Mouse (Mus musculus) forebrain, embryonic 14.5 days (tissue): ENCODE data around the gene Ackr2. TPM values are rescaled to one million over a fixed set of nuclear protein-coding genes. Genes with fewer than 3 reads are reported as not detected.

Experiments
- ATAC-seq: fragments of 200-750 bp; cut with Nextera tagmentation; 2 replicates; pipeline ENCODE4 v1.8.0; 2017; ENCODE audit warnings: mild to moderate bottlenecking, moderate library complexity
- DNase-seq: peaks from one replicate; pipeline ENCODE4 v3.0.0-alpha.2; 2015; ENCODE audit warnings: low spot score
- H3K27ac ChIP-seq: fragments of 300-500 bp; sonication (generic); 2 replicates; pipeline ENCODE4 v1.5.1; 2014; ENCODE audit warnings: low read depth, mild to moderate bottlenecking, control low read depth, low read length, moderate library complexity
- H3K27me3 ChIP-seq: fragments of 300-500 bp; sonication (generic); replicated peaks from 2 replicates; pipeline ENCODE4 v1.6.1; 2014; ENCODE audit warnings: low read length, control low read depth, mixed read lengths; ENCODE audit not compliant: control insufficient read depth, insufficient read depth
- H3K36me3 ChIP-seq: fragments of 300-500 bp; sonication (generic); 2 replicates; pipeline ENCODE4 v1.6.1; 2014; ENCODE audit warnings: low read length, control low read depth; ENCODE audit not compliant: control insufficient read depth, insufficient read depth
- H3K4me1 ChIP-seq: fragments of 300-500 bp; sonication (generic); 2 replicates; pipeline ENCODE4 v1.6.1; 2014; ENCODE audit warnings: antibody characterized with exemption, low read length, control low read depth; ENCODE audit not compliant: control insufficient read depth, insufficient read depth
- H3K4me2 ChIP-seq: fragments of 300-500 bp; sonication (generic); 2 replicates; pipeline ENCODE4 v1.6.1; 2014; ENCODE audit warnings: mild to moderate bottlenecking, control low read depth, low read length
- H3K4me3 ChIP-seq: fragments of 300-500 bp; sonication (generic); 2 replicates; pipeline ENCODE4 v1.5.1; 2014; ENCODE audit warnings: low read depth, low read length, control low read depth
- H3K9ac ChIP-seq: fragments of 300-500 bp; sonication (generic); 2 replicates; pipeline ENCODE4 v1.6.1; 2014; ENCODE audit warnings: mild to moderate bottlenecking, low read length, control low read depth, moderate library complexity
- H3K9me3 ChIP-seq: fragments of 300-500 bp; sonication (generic); replicated peaks from 2 replicates; pipeline ENCODE4 v1.6.1; 2016; ENCODE audit warnings: low read length, control low read depth, mixed read lengths; ENCODE audit not compliant: control insufficient read depth
- WGBS: fragments of 180-500 bp; shearing (Covaris S2); extraction: QIAGEN DNeasy Blood & Tissue Kit; methylation state at CpG from one replicate; pipeline ENCODE4 v1.1.7; 2014; 5-methylcytosine and 5-hydroxymethylcytosine counted together
- polyA plus RNA-seq: library from polyadenylated mRNA; unstranded; fragments of >200 nt; fragmentation: Nextera tagmentation; extraction: Ambion mirVana; gene quantifications from 2 replicates; pipeline ENCODE4 v1.2.1, GENCODE M21; 2014

Gene Ackr2
- polyA plus RNA-seq, 1 experiment from 2014 or later = 2.0 TPM

DNA sequence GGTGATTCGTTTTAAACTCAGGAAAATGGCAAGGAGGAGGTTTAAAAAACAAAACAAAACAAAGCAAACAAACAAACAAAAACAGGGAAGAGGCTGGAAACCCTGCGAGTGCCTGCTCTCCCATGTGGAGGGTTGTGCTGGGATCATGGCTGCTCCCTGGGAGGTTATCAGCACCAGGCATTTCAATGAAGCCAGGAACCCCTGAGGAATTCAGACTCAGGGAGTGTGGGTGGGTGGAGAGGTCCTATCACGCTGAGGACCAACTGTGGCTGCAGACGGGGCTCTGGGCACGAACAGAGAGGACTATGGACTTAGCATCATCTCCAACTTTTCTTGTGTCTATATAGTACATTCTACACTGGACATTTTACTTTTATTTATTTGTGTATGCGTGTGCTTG is 1.2 kb downstream of the Ackr2 start:
- no peaks in the 10 kb centered on the region for H3K9me3 ChIP-seq
- no peak overlapping the region for H3K9ac ChIP-seq
- H3K27ac ChIP-seq = no peak overlapping the region
- DNase-seq = no peak
- H3K36me3 ChIP-seq = no peaks in the 10 kb centered on the region
- no peaks in the 10 kb centered on the region for H3K4me1 ChIP-seq
- WGBS = 79% methylated on average over 6 of the region's 6 CpGs
- no peaks in the 10 kb centered on the region for H3K27me3 ChIP-seq
- no peak for ATAC-seq
- no peak overlapping the region for H3K4me2 ChIP-seq
- no peak overlapping the region for H3K4me3 ChIP-seq

DNA sequence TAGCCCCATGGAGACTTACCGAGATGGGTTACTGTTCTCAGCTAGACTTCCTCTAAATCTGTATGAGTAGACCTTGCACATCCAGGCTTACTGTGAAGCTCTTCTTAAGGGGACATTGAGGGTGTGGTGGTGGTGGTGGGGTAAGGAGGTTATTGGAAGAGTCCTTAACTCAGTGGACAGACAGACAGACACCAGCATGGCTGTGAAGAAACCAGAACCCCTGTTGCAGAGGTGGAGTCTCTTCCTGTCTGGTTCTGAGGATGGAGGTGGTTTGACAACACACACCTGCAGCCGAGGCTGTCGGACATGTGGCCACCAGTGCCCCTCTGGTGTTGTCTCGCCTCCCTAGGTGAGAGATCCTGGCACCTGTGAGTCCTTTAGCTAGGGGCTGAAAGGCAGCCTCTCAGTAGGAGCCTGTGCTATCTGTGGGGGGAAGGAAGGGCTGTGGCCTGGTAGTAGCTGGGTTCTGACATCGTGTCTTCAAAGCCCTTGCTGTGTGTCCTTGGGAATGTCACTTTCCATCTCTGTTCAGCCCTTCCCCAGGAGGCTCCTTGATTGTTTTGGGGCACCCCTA is 2.2 kb downstream of the Ackr2 start:
- no peak overlapping the region for H3K4me3 ChIP-seq
- no peaks in the 10 kb centered on the region for H3K36me3 ChIP-seq
- no peak overlapping the region for H3K27ac ChIP-seq
- H3K4me2 ChIP-seq = no peak overlapping the region
- no peak overlapping the region for H3K9ac ChIP-seq
- H3K9me3 ChIP-seq = no peaks in the 10 kb centered on the region
- no peak for DNase-seq
- no peaks in the 10 kb centered on the region for H3K27me3 ChIP-seq
- 86% methylated on average over 5 of the region's 5 CpGs for WGBS
- ATAC-seq = no peak
- H3K4me1 ChIP-seq = no peaks in the 10 kb centered on the region

DNA sequence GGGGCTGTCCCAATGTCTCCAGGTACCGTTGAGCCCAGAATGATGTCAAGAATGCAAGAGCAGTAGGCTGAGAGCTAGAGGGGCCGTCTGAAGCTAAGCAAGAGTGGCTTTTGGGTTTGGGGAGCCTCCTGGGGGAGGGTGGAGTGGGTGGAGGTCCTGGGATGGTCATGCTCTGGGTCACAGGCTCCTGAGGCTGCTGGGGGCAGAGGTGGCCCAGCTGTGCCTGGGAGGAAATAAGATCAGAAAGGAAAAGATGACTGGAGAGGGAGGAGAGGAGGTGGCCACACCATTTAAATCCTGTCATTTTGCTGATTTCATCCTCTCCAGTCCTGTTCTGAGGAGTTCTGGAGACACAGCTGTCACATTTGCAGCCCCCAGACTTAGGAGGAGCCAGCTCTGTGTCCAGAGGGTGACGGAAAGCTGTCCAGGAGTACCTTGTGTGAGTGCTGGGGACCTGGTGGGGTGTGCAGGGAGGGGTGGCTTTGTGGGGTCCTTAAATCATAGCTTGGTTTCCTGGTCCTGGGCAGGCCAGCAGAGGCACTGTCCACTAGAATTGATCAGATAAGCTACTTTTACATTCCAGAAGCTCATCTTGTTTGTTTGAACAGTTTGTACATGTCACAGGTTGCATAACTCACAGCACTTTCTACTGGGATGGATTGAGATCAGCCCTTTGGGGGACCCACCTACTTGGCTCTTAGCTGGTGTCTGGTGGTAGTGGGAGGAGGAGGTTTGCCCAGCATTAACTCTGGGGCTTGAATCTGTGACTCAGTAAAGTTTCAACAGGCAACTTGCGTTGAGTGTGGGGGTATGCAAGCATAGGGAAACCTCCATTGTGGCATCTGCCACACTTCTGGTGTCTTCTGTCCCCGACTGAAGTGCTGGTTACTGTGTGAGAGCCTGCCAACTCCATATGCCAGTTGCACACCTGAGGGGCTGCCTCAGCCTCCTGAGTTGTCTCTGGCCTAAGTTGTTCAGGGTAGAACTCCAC is 3.9 kb downstream of the Ackr2 start:
- H3K27me3 ChIP-seq = no peaks in the 10 kb centered on the region
- ATAC-seq (no peak), DNase-seq (no peak)
- H3K27ac ChIP-seq = no peak overlapping the region
- 80% methylated on average over 5 of the region's 5 CpGs for WGBS
- no peaks in the 10 kb centered on the region for H3K36me3 ChIP-seq
- no peak overlapping the region for H3K9ac ChIP-seq
- H3K9me3 ChIP-seq = no peaks in the 10 kb centered on the region
- H3K4me3 ChIP-seq = no peak overlapping the region
- H3K4me2 ChIP-seq = no peak overlapping the region
- no peaks in the 10 kb centered on the region for H3K4me1 ChIP-seq

DNA sequence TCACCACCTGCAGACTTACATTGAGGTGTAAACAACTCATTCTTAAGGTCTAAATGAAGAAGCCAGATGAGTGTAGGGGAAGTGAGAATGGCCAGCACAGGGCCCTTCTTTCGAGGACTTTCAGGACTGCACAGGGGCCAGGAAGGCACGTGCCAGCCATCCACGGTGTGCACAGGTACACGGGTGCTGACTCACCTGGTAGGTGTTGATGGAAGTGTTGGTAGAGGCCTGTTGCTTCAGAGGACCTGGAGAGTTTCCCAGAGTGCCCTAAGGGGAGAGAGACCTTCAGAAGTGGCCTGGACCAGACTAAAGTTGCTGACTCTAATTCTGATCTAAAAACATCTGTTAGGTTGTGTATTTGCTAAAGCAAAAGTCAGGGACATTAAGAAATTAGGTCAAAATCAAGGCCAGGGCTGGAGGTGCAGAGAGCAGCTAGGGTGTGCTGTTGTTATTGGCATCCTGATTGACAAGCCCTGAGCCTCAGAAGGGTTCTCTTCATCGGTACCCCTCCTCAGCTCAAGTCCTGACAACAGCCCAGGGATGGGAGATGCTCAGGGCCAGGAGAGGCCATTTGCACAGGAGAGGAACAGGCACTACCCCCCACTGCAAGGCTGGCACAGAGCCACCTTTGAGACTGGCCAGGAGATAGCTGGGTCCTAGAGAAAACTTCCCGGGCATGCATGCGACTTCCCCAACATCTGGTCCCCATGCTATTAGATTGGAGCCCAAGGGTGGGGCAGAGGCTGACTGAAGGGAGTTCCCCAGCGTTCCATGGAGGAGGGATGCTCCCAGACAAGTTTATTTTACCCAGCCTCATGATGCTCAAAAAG is 5.5 kb downstream of the Ackr2 start:
- Histone ChIP-seq H3K36me3 (no peaks in the 10 kb centered on the region), H3K9ac (no peak overlapping the region), H3K4me1 (no peaks in the 10 kb centered on the region), H3K27me3 (no peaks in the 10 kb centered on the region), H3K4me2 (no peak overlapping the region), H3K27ac (no peak overlapping the region), H3K4me3 (no peak overlapping the region), H3K9me3 (no peaks in the 10 kb centered on the region)
- 82% methylated on average over 8 of the region's 8 CpGs for WGBS
- DNase-seq (no peak), ATAC-seq (no peak)

GRCm38 (mm10) chr9:121904319-121904718 is 6.2 kb downstream of the Ackr2 start:
- H3K4me3 ChIP-seq = no peak overlapping the region
- H3K9ac ChIP-seq = no peak overlapping the region
- no peak for ATAC-seq
- WGBS = 88% methylated on average over 4 of the region's 4 CpGs
- H3K4me2 ChIP-seq = no peak overlapping the region
- no peak overlapping the region for H3K27ac ChIP-seq
- no peaks in the 10 kb centered on the region for H3K4me1 ChIP-seq
- H3K27me3 ChIP-seq = no peaks in the 10 kb centered on the region
- H3K9me3 ChIP-seq = no peaks in the 10 kb centered on the region
- no peak for DNase-seq
- H3K36me3 ChIP-seq = no peaks in the 10 kb centered on the region

DNA sequence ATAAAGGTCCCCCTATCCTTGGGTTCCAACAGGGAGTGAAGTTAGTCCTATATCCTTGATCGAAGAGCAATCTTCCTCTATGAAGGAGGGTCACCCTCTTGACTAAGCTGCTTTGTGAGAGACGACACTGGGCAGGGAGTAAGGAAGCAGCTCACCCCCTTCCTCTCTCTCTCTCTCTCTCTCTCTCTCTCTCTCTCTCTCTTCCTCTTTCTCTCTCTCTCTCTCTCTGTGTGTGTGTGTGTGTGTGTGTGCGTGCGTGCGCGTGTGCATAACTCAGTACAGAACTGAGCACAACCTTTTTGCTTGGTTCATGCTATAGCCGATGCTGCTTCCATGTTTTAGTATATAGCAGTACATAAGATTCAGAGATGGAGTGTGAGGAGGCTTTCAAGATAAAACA is 6.8 kb downstream of the Ackr2 start:
- H3K9ac ChIP-seq = no peak overlapping the region
- no peak overlapping the region for H3K4me3 ChIP-seq
- H3K27me3 ChIP-seq = no peaks in the 10 kb centered on the region
- no peak overlapping the region for H3K4me2 ChIP-seq
- DNase-seq (no peak), ATAC-seq (no peak)
- no peak overlapping the region for H3K27ac ChIP-seq
- no peaks in the 10 kb centered on the region for H3K4me1 ChIP-seq
- H3K36me3 ChIP-seq = no peaks in the 10 kb centered on the region
- 93% methylated on average over 7 of the region's 7 CpGs for WGBS
- H3K9me3 ChIP-seq = no peaks in the 10 kb centered on the region

DNA sequence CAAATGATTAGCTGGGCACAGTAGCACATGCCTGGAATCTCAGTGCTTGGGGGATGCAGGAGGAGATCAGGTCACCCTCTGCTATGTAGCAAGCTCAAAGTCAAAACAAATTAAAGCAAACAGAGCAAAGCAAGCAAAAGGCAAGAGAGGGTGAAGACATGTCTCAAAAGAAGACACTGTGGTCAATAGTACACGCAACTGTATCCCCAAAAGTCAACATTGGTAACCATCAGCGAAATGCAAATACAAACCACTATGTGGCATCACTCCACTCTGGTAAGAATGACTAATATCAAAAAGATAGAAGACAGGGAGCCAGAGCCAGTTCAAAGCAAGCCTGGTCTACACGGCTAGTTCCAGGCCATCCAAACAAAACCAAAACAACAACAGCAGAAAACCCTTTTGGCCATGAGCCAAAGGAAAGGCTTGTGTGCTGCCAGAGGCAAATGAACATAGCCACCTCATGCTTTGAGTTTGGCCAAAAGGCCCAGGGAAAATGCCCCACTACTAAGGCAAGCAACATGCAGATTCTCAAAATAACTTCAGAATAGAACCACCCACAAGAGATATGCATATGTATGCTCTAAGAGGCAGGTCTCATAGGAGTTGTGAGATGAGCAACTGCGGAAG is 7.5 kb downstream of the Ackr2 start:
- H3K27me3 ChIP-seq = no peaks in the 10 kb centered on the region
- no peaks in the 10 kb centered on the region for H3K9me3 ChIP-seq
- ATAC-seq (no peak), DNase-seq (no peak)
- H3K4me1 ChIP-seq = no peaks in the 10 kb centered on the region
- 82% methylated on average over 4 of the region's 4 CpGs for whole genome bisulfite sequencing
- no peak overlapping the region for H3K27ac ChIP-seq
- no peak overlapping the region for H3K4me2 ChIP-seq
- H3K9ac ChIP-seq = no peak overlapping the region
- H3K4me3 ChIP-seq = no peak overlapping the region
- no peaks in the 10 kb centered on the region for H3K36me3 ChIP-seq

DNA sequence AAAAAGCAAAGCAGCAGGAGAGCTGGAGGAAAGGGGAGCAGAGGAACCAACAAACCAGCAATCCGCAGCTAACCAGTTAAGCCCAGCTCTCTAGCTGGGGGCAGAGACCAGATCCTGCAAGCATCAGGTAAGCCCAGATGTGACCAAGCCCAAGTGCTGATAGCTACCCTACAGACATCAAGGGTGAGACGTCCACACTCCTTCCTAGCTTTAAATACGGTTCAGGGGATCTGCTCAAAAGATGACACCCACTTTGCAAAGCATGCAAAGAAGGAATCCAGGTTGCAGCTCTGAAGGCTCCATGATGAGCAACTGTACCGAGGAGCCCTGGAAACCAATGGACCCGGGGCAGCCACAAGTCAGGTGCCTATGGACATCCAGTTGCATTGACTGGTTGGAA is 8.3 kb downstream of the Ackr2 start:
- ATAC-seq = no peak
- no peak overlapping the region for H3K27ac ChIP-seq
- no peaks in the 10 kb centered on the region for H3K36me3 ChIP-seq
- no peaks in the 10 kb centered on the region for H3K27me3 ChIP-seq
- 89% methylated on average over 5 of the region's 5 CpGs for WGBS
- no peak overlapping the region for H3K4me2 ChIP-seq
- no peaks in the 10 kb centered on the region for H3K4me1 ChIP-seq
- no peak overlapping the region for H3K4me3 ChIP-seq
- H3K9me3 ChIP-seq = no peaks in the 10 kb centered on the region
- no peak overlapping the region for H3K9ac ChIP-seq
- no peak for DNase-seq
